Comparison of ENCODE assay signal across 8 mouse cellular contexts in the genomic region with DNA sequence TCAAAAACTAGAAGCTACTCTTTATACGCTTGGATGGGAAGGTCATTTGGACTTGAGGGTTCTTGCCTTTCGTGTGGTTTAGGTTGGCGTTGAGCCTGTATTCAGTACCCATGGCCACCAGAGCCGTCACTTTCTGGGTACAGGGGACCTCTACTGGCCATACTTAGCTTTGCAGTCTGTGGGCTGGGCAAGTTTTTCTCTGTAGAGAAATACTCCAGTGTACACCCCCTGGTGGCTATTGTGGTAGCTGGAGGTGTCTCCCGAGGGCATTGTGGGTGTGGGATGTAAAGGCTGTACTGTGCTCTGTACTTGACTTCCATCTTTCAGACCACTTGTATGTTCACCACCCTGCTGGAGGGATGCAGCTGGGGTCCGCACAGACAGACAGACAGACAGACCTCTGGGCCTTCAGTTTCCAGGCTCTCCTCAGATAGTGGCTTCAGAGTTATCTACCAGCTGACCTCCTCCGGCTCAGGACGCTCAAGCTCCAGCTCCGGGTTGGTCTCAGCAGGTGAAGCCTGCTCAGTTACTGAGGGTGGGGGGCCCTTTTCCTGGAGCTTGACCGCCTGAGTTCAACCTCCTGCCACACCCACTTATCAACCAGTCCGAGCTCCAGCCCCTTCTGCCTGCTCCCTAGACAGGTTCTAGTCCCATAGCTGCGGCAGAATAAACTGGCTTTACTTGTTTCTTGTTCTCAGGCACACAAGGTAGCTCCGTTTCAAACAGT. TPM values are rescaled to one million over a fixed set of nuclear protein-coding genes. Genes with fewer than 3 reads are reported as not detected.
DNase-seq lines count a peak whose midpoint lies in the region.

No protein-coding gene starts in this region.

- peak; percentile 93 for DNase-seq in adipocyte (ENCODE audit: low spot score)
- peak; percentile 90 for DNase-seq in embryo, embryonic 10 days (ENCODE audit: low spot score)
- DNase-seq in gastrocnemius, postnatal 14 days, result peak; percentile 87
- DNase-seq in induced T-regulatory cell, adult 2 months (ENCODE audit: low read depth), result peak; percentile 95
- peak; percentile 82 to 84 for DNase-seq in left cerebral cortex, adult 8-10 months (ENCODE audit: low spot score in 2 of 2)
- DNase-seq in right cerebral cortex, postnatal 14 days, result peak; percentile 90
- DNase-seq in urinary bladder, postnatal 25 days (ENCODE audit: low spot score), result peak; percentile 80

- H3K4me1 ChIP-seq in megakaryocyte, embryonic 14.5 days, result peaks cover 9% of the 10 kb centered on the region

- H3K4me3 ChIP-seq in megakaryocyte, embryonic 14.5 days (replicated peaks), result peak overlapping the region; percentile 81

- H3K9me3 ChIP-seq in megakaryocyte, embryonic 14.5 days, result no peaks in the 10 kb centered on the region

- intact Hi-C loops in gastrocnemius, postnatal 14 days (cut with DNase I; ENCODE audit: low total_unique reads), result loop anchor here (2.0 kb wide), 1 partner anchor 160 kb away; no protein-coding TSS in a partner anchor

- H3K27me3 ChIP-seq in megakaryocyte, embryonic 14.5 days (replicated peaks), result no peaks in the 10 kb centered on the region

- no peaks in the 10 kb centered on the region for H3K36me3 ChIP-seq in megakaryocyte, embryonic 14.5 days (replicated peaks; ENCODE audit: low read length)

RNA-seq across cellular contexts. Expression of gene Rpf2, which starts 34.2 kb away (rescaled TPM):
- total RNA-seq in gastrocnemius, postnatal 14 days (2021), result 10 to 100 TPM; 16.2 to 19.2 TPM
- 10 to 100 TPM; 15.9 to 22.5 (median 17.5) TPM for total RNA-seq in left cerebral cortex, adult 8-10 months (2022)
- polyA plus RNA-seq in megakaryocyte, embryonic 14.5 days (2012; ENCODE audit: insufficient read depth, low replicate concordance), result 1.3 TPM in 1 of 2 replicates, not detected in the other

RNA-seq across cellular contexts. Expression of gene Gtf3c6, which starts 45.3 kb away (rescaled TPM):
- total RNA-seq in gastrocnemius, postnatal 14 days (2021), result 10 to 100 TPM; 19.1 to 21.5 TPM
- 10 to 100 TPM; 21.8 to 25.9 (median 22.8) TPM for total RNA-seq in left cerebral cortex, adult 8-10 months (2022)
- 7.4 and 17.2 TPM in 2 replicates for polyA plus RNA-seq in megakaryocyte, embryonic 14.5 days (2012; ENCODE audit: insufficient read depth, low replicate concordance)

Comparison
In these comparisons a context has a peak if more than half of its experiments do, and no peak if none do; other contexts are left out.
1. Peak in every context shown above with its lines: DNase-seq and H3K4me3 ChIP-seq.